Mouse (Mus musculus) limb, embryonic 14.5 days (tissue): ENCODE measurements around the gene Syt8. TPM values are rescaled to one million over a fixed set of nuclear protein-coding genes. Genes with fewer than 3 reads are reported as not detected.

Experiments used
- ATAC-seq: fragments of 200-750 bp; cut with Nextera tagmentation; 2 replicates; pipeline ENCODE4 v1.8.0; 2017; ENCODE audit warnings: low read depth, moderate number of reproducible peaks, moderate TSS enrichment; ENCODE audit not compliant: low FRiP score
- DNase-seq: peaks from one replicate; pipeline ENCODE4 v3.0.0-alpha.2; 2015; ENCODE audit warnings: low spot score
- H3K27ac ChIP-seq: fragments of 300-500 bp; sonication (generic); replicated peaks from 2 replicates; pipeline ENCODE4 v1.5.1; 2014; ENCODE audit warnings: low read depth, mild to moderate bottlenecking, low read length, moderate library complexity, mixed read lengths
- H3K27me3 ChIP-seq: fragments of 300-500 bp; sonication (generic); 2 replicates; pipeline ENCODE4 v1.6.1; 2014; ENCODE audit warnings: low read length, mixed read lengths; ENCODE audit not compliant: control insufficient read depth, insufficient read depth
- H3K36me3 ChIP-seq: fragments of 300-500 bp; sonication (generic); 2 replicates; pipeline ENCODE4 v1.6.1; 2014; ENCODE audit warnings: mild to moderate bottlenecking, low read length, moderate library complexity, mixed read lengths; ENCODE audit not compliant: control insufficient read depth, insufficient read depth
- H3K4me1 ChIP-seq: fragments of 300-500 bp; sonication (generic); 2 replicates; pipeline ENCODE4 v1.6.1; 2014; ENCODE audit warnings: antibody characterized with exemption, low read length, mixed read lengths; ENCODE audit not compliant: control insufficient read depth, insufficient read depth
- H3K4me2 ChIP-seq: fragments of 300-500 bp; sonication (generic); replicated peaks from 2 replicates; pipeline ENCODE4 v1.6.1; 2014; ENCODE audit warnings: low read depth, mild to moderate bottlenecking, low read length, moderate library complexity; ENCODE audit not compliant: severe bottlenecking
- H3K4me3 ChIP-seq: fragments of 300-500 bp; sonication (generic); replicated peaks from 2 replicates; pipeline ENCODE4 v1.5.1; 2014; ENCODE audit warnings: low read length
- H3K9ac ChIP-seq: fragments of 300-500 bp; sonication (generic); 2 replicates; pipeline ENCODE4 v1.6.1; 2014; ENCODE audit warnings: mild to moderate bottlenecking, low read depth, low read length, moderate library complexity; ENCODE audit not compliant: severe bottlenecking
- H3K9me3 ChIP-seq: fragments of 300-500 bp; sonication (generic); 2 replicates; pipeline ENCODE4 v1.6.1; 2016; ENCODE audit warnings: low read length; ENCODE audit not compliant: control insufficient read depth
- POLR2A ChIP-seq: fragments of 200-500 bp; IDR thresholded peaks from 2 replicates; pipeline ENCODE4 v1.8.0; 2012; ENCODE audit warnings: inconsistent platforms, mild to moderate bottlenecking, moderate library complexity, borderline replicate concordance; ENCODE audit not compliant: insufficient read depth, insufficient read length; ENCODE audit errors: extremely low read depth
- WGBS: fragments of 180-500 bp; shearing (Covaris S2); extraction: QIAGEN DNeasy Blood & Tissue Kit; methylation state at CpG from one replicate; pipeline ENCODE4 v1.1.7; 2014; 5-methylcytosine and 5-hydroxymethylcytosine counted together
- polyA plus RNA-seq, 2 experiments: library from polyadenylated mRNA; depleted of rRNA in 1 of 2; stranded (reverse) in 1 of 2; unstranded in 1 of 2; fragments of >200 nt; fragmentation: Nextera tagmentation in 1 of 2; extraction: Ambion mirVana in 1 of 2; gene quantifications; 2 replicates each; pipeline versions ENCODE4 v1.2.1 to v1.2.3; 2012 to 2014

The Syt8 gene
- polyA plus RNA-seq, 2 experiments = 2.0 to 7.3 TPM

DNA sequence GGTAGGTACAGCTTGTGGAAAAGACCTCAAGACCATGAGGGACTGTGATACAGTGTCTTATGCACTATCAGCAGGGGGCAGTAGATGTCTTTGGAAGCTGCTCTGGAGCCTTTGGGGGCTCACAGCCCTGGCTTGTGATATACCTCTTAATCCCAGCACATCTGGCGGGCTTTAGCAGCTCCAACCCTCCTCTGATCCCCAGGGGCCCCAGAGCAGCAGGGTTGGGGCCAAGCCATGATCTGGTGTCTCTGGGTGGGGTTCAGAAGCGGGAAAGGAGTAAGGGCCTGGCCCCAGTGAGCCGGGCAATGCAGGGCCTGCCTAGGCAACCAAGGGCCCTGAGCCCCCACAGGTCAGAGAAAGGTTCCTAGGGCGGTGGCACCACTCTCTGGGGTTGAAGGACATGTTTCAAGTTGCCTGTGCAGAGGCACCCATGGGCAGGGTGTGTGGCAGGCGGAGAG, 6.0 kb downstream of the Syt8 start:
- Histone ChIP-seq H3K36me3 (no peaks in the 10 kb centered on the region), H3K4me3 (no peak overlapping the region), H3K27ac (peak overlapping the region; percentile 40), H3K9ac (peak overlapping the region; percentile 2; the same call in 1 of the 2 replicates), H3K4me2 (no peak overlapping the region), H3K27me3 (no peaks in the 10 kb centered on the region), H3K9me3 (no peaks in the 10 kb centered on the region), H3K4me1 (peaks cover 25% of the 10 kb centered on the region)
- WGBS = 37% methylated on average over 5 of the region's 5 CpGs
- DNase-seq = peak; percentile 95
- TF ChIP-seq POLR2A = no peak
- peak; percentile 86 for ATAC-seq

DNA sequence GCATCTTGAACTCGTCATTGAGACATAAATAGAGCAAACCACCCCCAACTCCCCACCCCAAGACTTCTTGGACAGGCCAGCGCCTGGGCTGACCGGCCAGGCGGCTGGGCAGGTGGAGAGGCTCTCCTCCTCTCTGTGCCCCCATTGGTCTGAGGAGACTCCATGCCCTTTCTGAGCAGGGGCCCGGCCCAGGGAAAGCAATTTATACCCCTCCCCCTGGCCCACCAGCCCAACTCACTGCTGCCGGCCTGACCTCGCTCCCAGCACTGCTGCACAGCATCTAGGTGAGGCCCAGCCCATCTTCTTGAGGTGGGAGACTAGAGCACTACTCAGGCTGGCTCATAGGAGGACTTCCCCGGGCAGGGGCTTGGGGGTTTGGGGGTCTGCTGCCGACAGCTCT, 6.9 kb downstream of the Syt8 start, which contains the start of gene Tnni2:
Gene Tnni2 (plus strand): TSS at position 224 of the 400 bp plus-strand sequence.
- no peak within 1 kb of the TSS for H3K4me3 ChIP-seq
- no peaks in the 10 kb centered on the region for H3K9me3 ChIP-seq
- no peaks in the 10 kb centered on the region for H3K27me3 ChIP-seq
- 77% methylated on average over 9 of the region's 9 CpGs for WGBS
- no peak for DNase-seq
- no peaks in the 10 kb centered on the region for H3K36me3 ChIP-seq
- peak within 1 kb of the TSS; percentile 2; the same call in 1 of the 2 replicates for H3K9ac ChIP-seq
- no peak for ATAC-seq
- H3K27ac ChIP-seq = peak within 1 kb of the TSS; percentile 40
- TF ChIP-seq POLR2A = no peak
- H3K4me1 ChIP-seq = peaks cover 25% of the 10 kb centered on the region
- H3K4me2 ChIP-seq = no peak within 1 kb of the TSS

DNA sequence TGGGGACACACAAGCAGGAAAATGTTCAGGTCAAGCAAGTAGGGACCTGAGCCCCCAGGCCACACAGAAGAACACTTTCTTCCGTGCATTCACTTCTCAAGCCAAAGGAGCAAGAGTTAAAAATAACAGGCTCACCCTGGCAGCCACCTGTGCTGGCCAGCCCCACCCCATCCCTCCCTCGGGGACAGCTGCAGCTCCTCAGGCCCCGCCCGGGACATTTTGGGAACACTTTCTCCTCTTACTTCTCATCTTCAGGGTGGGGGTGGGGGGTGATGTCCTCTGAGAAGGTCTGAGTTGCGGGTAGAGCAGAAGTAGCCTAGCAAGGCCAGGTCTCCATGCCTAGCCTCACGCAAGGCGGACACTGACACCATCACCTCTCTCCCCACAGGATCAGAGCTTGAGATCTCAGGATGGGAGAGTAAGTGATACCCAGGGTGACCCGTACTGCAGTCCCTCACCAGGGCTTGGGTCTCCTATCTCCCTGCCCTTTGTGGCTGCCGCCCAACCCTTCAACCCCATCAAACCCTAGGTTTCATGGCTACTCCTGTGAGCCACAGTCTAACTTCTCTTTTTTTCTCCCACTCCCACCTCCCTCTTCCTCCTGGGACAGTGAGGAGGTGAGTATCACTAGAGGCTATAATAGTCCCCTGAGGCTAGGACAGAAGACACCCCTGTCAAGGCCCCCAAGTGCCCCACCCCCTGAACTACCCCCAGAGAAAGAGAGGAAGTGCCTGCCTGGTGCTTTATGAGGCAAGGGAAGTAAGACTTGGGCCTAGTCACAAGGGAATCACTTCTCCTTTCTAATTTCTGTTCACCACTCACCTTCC, 7.6 kb downstream of the Syt8 start:
- Histone ChIP-seq H3K9ac (no peak overlapping the region), H3K4me3 (no peak overlapping the region), H3K27me3 (no peaks in the 10 kb centered on the region), H3K36me3 (no peaks in the 10 kb centered on the region), H3K4me1 (peaks cover 21% of the 10 kb centered on the region), H3K4me2 (no peak overlapping the region), H3K9me3 (no peaks in the 10 kb centered on the region), H3K27ac (0 out of 2 replicates have a peak overlapping the region, but pooled peaks have one; percentile 15)
- 67% methylated on average over 9 of the region's 9 CpGs for WGBS
- ATAC-seq = 0 out of 2 replicates have a peak, but pooled peaks have one; percentile 10
- no peak for TF ChIP-seq POLR2A
- no peak for DNase-seq

DNA sequence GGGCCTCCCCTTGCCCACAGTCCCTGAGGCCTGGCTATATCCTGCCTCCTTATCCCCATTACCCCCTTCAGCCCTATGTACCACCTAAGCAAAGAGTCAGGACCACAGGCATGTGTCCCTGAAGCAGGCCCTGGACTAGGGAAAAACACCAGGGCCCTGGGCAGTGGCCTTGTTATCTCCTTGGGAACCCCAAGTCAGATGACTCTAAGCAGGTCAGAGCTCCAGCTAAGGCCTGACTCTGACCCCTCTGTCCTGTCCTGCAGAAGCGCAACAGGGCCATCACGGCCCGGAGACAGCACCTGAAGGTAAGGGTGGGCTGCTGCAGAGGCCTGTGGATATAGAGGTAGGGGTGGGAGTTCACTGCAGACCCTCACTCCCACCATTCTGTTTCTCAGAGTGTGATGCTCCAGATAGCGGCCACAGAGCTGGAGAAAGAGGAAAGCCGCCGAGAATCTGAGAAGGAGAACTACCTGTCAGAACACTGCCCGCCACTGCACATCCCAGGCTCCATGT, 8.3 kb downstream of the Syt8 start:
- H3K4me1 ChIP-seq = peaks cover 19% of the 10 kb centered on the region
- H3K36me3 ChIP-seq = no peaks in the 10 kb centered on the region
- H3K9ac ChIP-seq = no peak overlapping the region
- H3K4me3 ChIP-seq = no peak overlapping the region
- no peak for DNase-seq
- no peak for TF ChIP-seq POLR2A
- H3K27me3 ChIP-seq = no peaks in the 10 kb centered on the region
- no peaks in the 10 kb centered on the region for H3K9me3 ChIP-seq
- WGBS = 96% methylated on average over 7 of the region's 7 CpGs
- no peak overlapping the region for H3K27ac ChIP-seq
- no peak for ATAC-seq
- no peak overlapping the region for H3K4me2 ChIP-seq

DNA sequence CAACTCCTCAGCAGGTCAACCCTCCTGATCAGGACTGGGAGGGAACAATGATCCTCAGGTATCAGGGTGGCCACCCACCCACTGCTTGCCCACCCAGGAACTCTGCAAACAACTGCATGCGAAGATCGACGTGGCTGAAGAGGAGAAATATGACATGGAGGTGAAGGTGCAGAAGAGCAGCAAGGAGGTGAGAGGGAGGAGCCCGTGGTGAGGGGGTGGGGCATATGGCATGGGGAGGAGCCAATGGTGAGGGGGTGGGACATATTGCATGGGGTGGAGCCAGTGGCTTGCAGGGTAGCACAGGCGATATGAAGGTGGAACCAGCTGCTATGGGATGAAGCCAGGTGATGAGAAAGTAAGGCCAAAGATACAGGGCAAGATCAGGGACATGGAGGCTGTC, 8.8 kb downstream of the Syt8 start:
- ATAC-seq (no peak), DNase-seq (no peak)
- Histone ChIP-seq H3K27me3 (no peaks in the 10 kb centered on the region), H3K9ac (no peak overlapping the region), H3K27ac (no peak overlapping the region), H3K4me2 (no peak overlapping the region), H3K36me3 (no peaks in the 10 kb centered on the region), H3K4me3 (no peak overlapping the region), H3K4me1 (peaks cover 19% of the 10 kb centered on the region), H3K9me3 (no peaks in the 10 kb centered on the region)
- WGBS = 87% methylated on average over 5 of the region's 5 CpGs
- no peak for TF ChIP-seq POLR2A
